Mouse (Mus musculus) myocyte (in vitro differentiated cells): ENCODE results near the gene Meis1.

ENCODE experiments used
- CEBPB ChIP-seq: IDR thresholded peaks from 2 replicates; pipeline ENCODE4 v1.6.1; 2011; ENCODE audit warnings: mild to moderate bottlenecking, moderate library complexity; ENCODE audit not compliant: poor library complexity, insufficient read depth, severe bottlenecking
- E2F4 ChIP-seq: IDR thresholded peaks from one replicate; pipeline ENCODE4 v1.6.1; 2011; ENCODE audit warnings: mild to moderate bottlenecking, control low read depth, moderate library complexity; ENCODE audit not compliant: insufficient read depth
- MAX ChIP-seq: IDR thresholded peaks from one replicate; pipeline ENCODE4 v1.6.1; 2011; ENCODE audit warnings: low read depth, mild to moderate bottlenecking, control low read depth
- POLR2A ChIP-seq: IDR thresholded peaks from one replicate; pipeline ENCODE4 v1.6.1; 2011; ENCODE audit warnings: low read depth, mild to moderate bottlenecking, control low read depth, moderate library complexity; ENCODE audit not compliant: insufficient read length
- SRF ChIP-seq: IDR thresholded peaks from one replicate; pipeline ENCODE4 v1.6.1; 2011; ENCODE audit warnings: low read depth; ENCODE audit not compliant: control insufficient read depth, insufficient read length
- TCF12 ChIP-seq: IDR thresholded peaks from one replicate; pipeline ENCODE4 v1.6.1; 2011; ENCODE audit warnings: mild to moderate bottlenecking, control low read depth; ENCODE audit not compliant: poor library complexity, insufficient read depth, severe bottlenecking

GRCm38 (mm10) chr11:18885729-18886325 lies 133.0 kb downstream of the Meis1 start:
- no peak for TF ChIP-seq E2F4
- TF ChIP-seq POLR2A, result no peak
- TF ChIP-seq TCF12, result no peak
- no peak for TF ChIP-seq MAX
- no peak for TF ChIP-seq CEBPB
- no peak for TF ChIP-seq SRF
